Mouse (Mus musculus) G1E (cell line): Measurements from ENCODE around the gene Stc2. TPM values are rescaled to one million over a fixed set of nuclear protein-coding genes. Genes with fewer than 3 reads are reported as not detected.

Experiments
- ATAC-seq: 2 replicates; pipeline ENCODE4 v1.8.0; 2016; ENCODE audit warnings: mild to moderate bottlenecking; ENCODE audit not compliant: insufficient number of reproducible peaks, poor library complexity, low FRiP score, severe bottlenecking; ENCODE audit errors: extremely low read depth
- DNase-seq: peaks from one replicate; pipeline ENCODE4 v3.0.0; 2012; ENCODE audit warnings: low spot score
- H3K27me3 ChIP-seq: 2 replicates; pipeline ENCODE4 v1.6.1; 2012; ENCODE audit warnings: mild to moderate bottlenecking, low read length, inconsistent platforms; ENCODE audit not compliant: insufficient read depth
- H3K36me3 ChIP-seq: replicated peaks from 2 replicates; pipeline ENCODE3; 2012; ENCODE audit warnings: mild to moderate bottlenecking, inconsistent platforms
- H3K4me1 ChIP-seq: 2 replicates; pipeline ENCODE4 v1.6.1; 2012; ENCODE audit warnings: low read depth, low read length, inconsistent platforms, mixed read lengths; ENCODE audit not compliant: insufficient read depth
- H3K4me3 ChIP-seq: 2 replicates; pipeline ENCODE4 v1.5.1; 2012; ENCODE audit warnings: low read depth, mild to moderate bottlenecking, inconsistent platforms, low read length, moderate library complexity, mixed read lengths
- H3K9me3 ChIP-seq: replicated peaks from 2 replicates; pipeline ENCODE4 v1.6.1; 2012; ENCODE audit warnings: inconsistent platforms
- CTCF ChIP-seq: IDR thresholded peaks from 2 replicates; pipeline ENCODE4 v1.5.1; 2012; ENCODE audit warnings: low read depth, low read length, inconsistent platforms, mixed read lengths
- GATA1 ChIP-seq: IDR thresholded peaks from 2 replicates; pipeline ENCODE4 v1.6.1; 2012; ENCODE audit warnings: borderline replicate concordance, low read length, inconsistent platforms, mixed read lengths
- GATA2 ChIP-seq: IDR thresholded peaks from 2 replicates; pipeline ENCODE4 v1.6.1; 2012; ENCODE audit warnings: low read depth, low read length, inconsistent platforms, borderline replicate concordance
- POLR2AphosphoS5 ChIP-seq: IDR thresholded peaks from 2 replicates; pipeline ENCODE4 v1.6.1; 2012; ENCODE audit warnings: low read depth, low read length, inconsistent platforms; ENCODE audit not compliant: insufficient replicate concordance
- TAL1 ChIP-seq: conservative IDR thresholded peaks from 2 replicates; pipeline ENCODE4 v1.6.1; 2012; ENCODE audit warnings: low read depth, low read length, inconsistent platforms, mixed read lengths
- polyA plus RNA-seq: library from polyadenylated mRNA; stranded (reverse); fragments of >175 nt; gene quantifications from 2 replicates; pipeline ENCODE4 v1.2.3, GENCODE M21; 2012
- total RNA-seq, 2 experiments: library from RNA; stranded (forward) in 1 of 2; stranded (reverse) in 1 of 2; fragments of 200-1000 nt in 1 of 2; fragments of >200 nt in 1 of 2; fragmentation: Nextera tagmentation in 1 of 2; gene quantifications; 2 replicates each; pipeline ENCODE4 v1.2.3; 2014 to 2017

The Stc2 gene
- total and polyA plus RNA-seq, 3 experiments, result 0.33 TPM; not detected in 2

- H3K4me3 ChIP-seq, result no peak overlapping the region
- no peaks in the 10 kb centered on the region for H3K9me3 ChIP-seq
- no peaks in the 10 kb centered on the region for H3K36me3 ChIP-seq
- TF ChIP-seq CTCF, result no peak
- TF ChIP-seq GATA2, result no peak
- DNase-seq (no peak), ATAC-seq (no peak)
- peaks cover 2% of the 10 kb centered on the region; the same call in 1 of the 2 replicates for H3K27me3 ChIP-seq
- H3K4me1 ChIP-seq, result no peaks in the 10 kb centered on the region
These were observed 27.0 kb upstream of the Stc2 start for GRCm38 (mm10) chr11:31396638-31397417.

GRCm38 (mm10) chr11:31394026-31394425 lies 24.2 kb upstream of the Stc2 start:
- Histone ChIP-seq H3K27me3 (peaks cover 2% of the 10 kb centered on the region; the same call in 1 of the 2 replicates), H3K9me3 (no peaks in the 10 kb centered on the region), H3K36me3 (no peaks in the 10 kb centered on the region), H3K4me3 (no peak overlapping the region), H3K4me1 (no peaks in the 10 kb centered on the region)
- TF ChIP-seq CTCF (no peak), TAL1 (no peak), GATA1 (no peak), GATA2 (no peak), POLR2AphosphoS5 (no peak)
- DNase-seq (no peak), ATAC-seq (no peak)

GRCm38 (mm10) chr11:31392340-31392739 lies 22.5 kb upstream of the Stc2 start:
- Histone ChIP-seq H3K4me3 (no peak overlapping the region), H3K27me3 (peaks cover 2% of the 10 kb centered on the region; the same call in 1 of the 2 replicates), H3K4me1 (no peaks in the 10 kb centered on the region), H3K36me3 (no peaks in the 10 kb centered on the region), H3K9me3 (no peaks in the 10 kb centered on the region)
- DNase-seq (no peak), ATAC-seq (no peak)
- TF ChIP-seq POLR2AphosphoS5 (no peak), GATA1 (no peak), GATA2 (no peak), CTCF (no peak), TAL1 (no peak)

GRCm38 (mm10) chr11:31388890-31389289 lies 19.0 kb upstream of the Stc2 start:
- TF ChIP-seq TAL1 (no peak), GATA2 (no peak), POLR2AphosphoS5 (no peak), CTCF (no peak), GATA1 (no peak)
- H3K4me3 ChIP-seq, result no peak overlapping the region
- H3K27me3 ChIP-seq, result peaks cover 2% of the 10 kb centered on the region; the same call in 1 of the 2 replicates
- H3K9me3 ChIP-seq, result no peaks in the 10 kb centered on the region
- no peaks in the 10 kb centered on the region for H3K36me3 ChIP-seq
- ATAC-seq (no peak), DNase-seq (no peak)
- H3K4me1 ChIP-seq, result no peaks in the 10 kb centered on the region

- no peak for ATAC-seq
- H3K4me1 ChIP-seq, result no peaks in the 10 kb centered on the region
These were observed 17.7 kb upstream of the Stc2 start for GRCm38 (mm10) chr11:31387526-31387925.

GRCm38 (mm10) chr11:31386571-31386970 lies 16.7 kb upstream of the Stc2 start:
- no peak for ATAC-seq
- no peaks in the 10 kb centered on the region for H3K36me3 ChIP-seq
- no peaks in the 10 kb centered on the region for H3K4me1 ChIP-seq
- TF ChIP-seq GATA1 (no peak), POLR2AphosphoS5 (no peak), CTCF (no peak), TAL1 (no peak), GATA2 (no peak)
- DNase-seq, result no peak
- no peak overlapping the region for H3K4me3 ChIP-seq
- no peaks in the 10 kb centered on the region for H3K9me3 ChIP-seq
- H3K27me3 ChIP-seq, result no peaks in the 10 kb centered on the region

More at GRCm38 (mm10) chr11:31387526-31387925, 17.7 kb upstream of the Stc2 start:
- no peaks in the 10 kb centered on the region for H3K9me3 ChIP-seq
- no peak overlapping the region for H3K4me3 ChIP-seq
- no peak for DNase-seq
- no peaks in the 10 kb centered on the region for H3K27me3 ChIP-seq
- no peaks in the 10 kb centered on the region for H3K36me3 ChIP-seq
- TF ChIP-seq CTCF, result no peak
- no peak for TF ChIP-seq POLR2AphosphoS5
- no peak for TF ChIP-seq GATA2
- no peak for TF ChIP-seq GATA1
- TF ChIP-seq TAL1, result no peak

GRCm38 (mm10) chr11:31383968-31384367 lies 14.1 kb upstream of the Stc2 start:
- DNase-seq (no peak), ATAC-seq (no peak)
- Histone ChIP-seq H3K36me3 (no peaks in the 10 kb centered on the region), H3K27me3 (0 out of 2 replicates have a peak, but pooled peaks cover 2% of the 10 kb centered on the region), H3K9me3 (no peaks in the 10 kb centered on the region), H3K4me1 (no peaks in the 10 kb centered on the region), H3K4me3 (no peak overlapping the region)
- no peak for TF ChIP-seq POLR2AphosphoS5
- TF ChIP-seq GATA1, result no peak
- TF ChIP-seq TAL1, result no peak
- TF ChIP-seq CTCF, result no peak
- no peak for TF ChIP-seq GATA2
